Comparison of ENCODE assay signal across 20 mouse cellular contexts in the genomic region with DNA sequence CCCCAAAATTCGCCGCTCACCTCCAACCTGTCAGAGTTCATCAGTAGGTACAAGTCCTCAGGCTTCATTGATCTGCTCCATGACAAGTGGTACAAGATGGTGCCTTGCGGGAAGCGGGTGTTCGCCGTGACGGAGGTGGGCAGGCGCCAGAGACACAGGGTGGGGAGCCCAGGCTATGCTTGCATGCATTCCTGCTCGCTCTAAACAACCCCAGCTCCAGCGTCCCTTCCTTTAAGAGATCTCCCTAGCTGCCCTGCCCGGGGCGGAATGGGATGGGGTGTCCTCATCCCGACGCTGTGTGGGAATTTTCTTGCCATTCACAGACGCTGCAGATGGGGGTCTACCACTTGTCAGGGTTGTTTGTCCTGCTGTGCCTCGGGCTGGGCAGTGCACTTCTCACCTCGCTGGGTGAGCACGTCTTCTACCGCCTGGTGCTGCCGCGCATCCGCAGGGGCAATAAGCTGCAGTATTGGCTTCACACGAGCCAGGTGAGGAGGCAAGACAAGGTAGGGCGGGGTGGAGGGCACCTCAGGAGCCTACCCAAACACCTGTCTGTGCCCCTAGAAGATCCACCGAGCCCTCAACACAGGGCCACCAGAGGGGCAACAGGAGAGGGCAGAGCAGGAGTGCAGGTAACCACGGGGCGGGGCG. TPM values are rescaled to one million over a fixed set of nuclear protein-coding genes. Genes with fewer than 3 reads are reported as not detected.
DNase-seq lines count a peak whose midpoint lies in the region; ATAC-seq and TF ChIP-seq lines count a peak whose summit lies in the region.
"Had no signal": no experiment of that assay in that cellular context is flagged by ENCODE, and none has a peak within 500 bp of the region (broad histone marks: within the 10 kb centered on the region; RNA-seq: fewer than 3 reads in every experiment).

No protein-coding gene starts in this region.

- peak overlapping the region; percentile 23 for H3K4me3 ChIP-seq in hindbrain, embryonic 10.5 days
- H3K4me3 ChIP-seq in hindbrain, embryonic 13.5 days = no peak overlapping the region
- no peak overlapping the region for H3K4me3 ChIP-seq in midbrain, embryonic 11.5 days (ENCODE audit: low read depth, low read length)
- H3K4me3 ChIP-seq in midbrain, postnatal 0 days (ENCODE audit: low read depth, low read length) = no peak overlapping the region
- peak overlapping the region; percentile 1 to 59; a peak in 3 of 4 replicates for H3K4me3 ChIP-seq in ES-E14 (ENCODE audit: insufficient read depth in 1 of 2, low read depth in 1 of 2, low read length in 2 of 2, poor library complexity in 1 of 2, severe bottlenecking in 1 of 2)
- H3K4me3 ChIP-seq: heart, adult 2 months; heart, embryonic 15.5 days had no signal

- H3K9me3 ChIP-seq in hindbrain, embryonic 10.5 days = 0 out of 2 replicates have a peak, but pooled peaks cover 9% of the 10 kb centered on the region
- no peaks in the 10 kb centered on the region for H3K9me3 ChIP-seq in hindbrain, embryonic 13.5 days
- no peaks in the 10 kb centered on the region for H3K9me3 ChIP-seq in midbrain, embryonic 11.5 days (ENCODE audit: control insufficient read depth, low read length)
- H3K9me3 ChIP-seq in midbrain, postnatal 0 days (ENCODE audit: low read length) = no peaks in the 10 kb centered on the region
- H3K9me3 ChIP-seq in ES-E14 (ENCODE audit: control insufficient read depth, insufficient read depth, low read depth, low read length) = no peaks in the 10 kb centered on the region
- H3K9me3 ChIP-seq: heart, embryonic 15.5 days had no signal

- in situ Hi-C loops in ES-E14 (cut with MboI; ENCODE audit: low sequenced_read_pairs in 2 of 2, unreplicated experiment in 2 of 2) = loop anchor here in 1 of 2 experiments (25.0 kb wide), 1 partner anchor 136 kb away; the partner anchor contains the start of genes Sbno2 and Stk11

- DNase-seq in hindbrain, embryonic 10.5 days (ENCODE audit: low spot score) = no peak
- DNase-seq in midbrain, embryonic 11.5 days (ENCODE audit: low spot score, missing footprints) = peak; percentile 70
- DNase-seq in midbrain, postnatal 0 days (ENCODE audit: low spot score) = no peak
- DNase-seq in ES-E14 (ENCODE audit: low read depth, low spot score) = no peak
- DNase-seq in kidney, postnatal 14 days = no peak
- DNase-seq in lung, postnatal 10 days = no peak
- DNase-seq: adrenal gland, adult 2 months; adrenal gland, postnatal 25 days; cerebellum, adult 18-20 months; cerebellum, adult 9-11 months; cerebellum, postnatal 36 days; gastrocnemius, postnatal 10 days; heart, adult 2 months; heart, postnatal 14 days had no signal

- H3K4me2 ChIP-seq in hindbrain, embryonic 13.5 days = no peak overlapping the region
- no peak overlapping the region for H3K4me2 ChIP-seq in midbrain, embryonic 11.5 days
- no peak overlapping the region for H3K4me2 ChIP-seq in midbrain, postnatal 0 days (ENCODE audit: low read depth, low read length, poor library complexity, severe bottlenecking)
- H3K4me2 ChIP-seq: heart, embryonic 11.5 days; heart, embryonic 15.5 days had no signal

- WGBS in hindbrain, embryonic 10.5 days = 86% methylated on average over 28 of the region's 28 CpGs
- WGBS in hindbrain, embryonic 13.5 days = 85% methylated on average over 28 of the region's 28 CpGs
- WGBS in midbrain, embryonic 11.5 days = 85% methylated on average over 28 of the region's 28 CpGs
- 83% methylated on average over 28 of the region's 28 CpGs for WGBS in midbrain, postnatal 0 days

- H3K4me1 ChIP-seq in hindbrain, embryonic 10.5 days (replicated peaks) = peaks cover 13% of the 10 kb centered on the region
- H3K4me1 ChIP-seq in hindbrain, embryonic 13.5 days (replicated peaks) = peaks cover 18% of the 10 kb centered on the region
- peaks cover under 1% of the 10 kb centered on the region; the same call in 1 of the 2 replicates for H3K4me1 ChIP-seq in midbrain, embryonic 11.5 days (ENCODE audit: control insufficient read depth, insufficient read depth, low read length)
- H3K4me1 ChIP-seq in midbrain, postnatal 0 days (ENCODE audit: insufficient read depth, low read length) = no peaks in the 10 kb centered on the region
- peaks cover 1 to 40% of the 10 kb centered on the region in 2 experiments; a peak in 3 of 4 replicates for H3K4me1 ChIP-seq in ES-E14 (ENCODE audit: control insufficient read depth in 2 of 2, insufficient read depth in 2 of 2, low read length in 2 of 2, poor library complexity in 1 of 2)

- peaks cover 51% of the 10 kb centered on the region for H3K27me3 ChIP-seq in hindbrain, embryonic 10.5 days (ENCODE audit: insufficient read depth, poor library complexity, severe bottlenecking)
- H3K27me3 ChIP-seq in hindbrain, embryonic 13.5 days = peaks cover 25% of the 10 kb centered on the region
- H3K27me3 ChIP-seq in midbrain, embryonic 11.5 days (ENCODE audit: control insufficient read depth, insufficient read depth, low read length) = peaks cover 11% of the 10 kb centered on the region
- H3K27me3 ChIP-seq in midbrain, postnatal 0 days (ENCODE audit: insufficient read depth, low read length) = peaks cover 9% of the 10 kb centered on the region

- no peak overlapping the region for H3K9ac ChIP-seq in hindbrain, embryonic 13.5 days
- H3K9ac ChIP-seq in midbrain, embryonic 11.5 days (ENCODE audit: low read length) = no peak overlapping the region
- H3K9ac ChIP-seq in midbrain, postnatal 0 days (replicated peaks; ENCODE audit: low read length, poor library complexity, severe bottlenecking) = no peak overlapping the region
- no peak overlapping the region for H3K9ac ChIP-seq in ES-E14 (ENCODE audit: insufficient read depth, low read depth, low read length, poor library complexity, severe bottlenecking)
- H3K9ac ChIP-seq: heart, embryonic 15.5 days had no signal

- TF ChIP-seq CTCF in midbrain, postnatal 0 days (IDR thresholded peaks at IDR 0.05) = no peak

- H3K36me3 ChIP-seq in hindbrain, embryonic 10.5 days = peaks cover 72% of the 10 kb centered on the region
- H3K36me3 ChIP-seq in hindbrain, embryonic 13.5 days = peaks cover 69% of the 10 kb centered on the region
- peaks cover 34% of the 10 kb centered on the region for H3K36me3 ChIP-seq in midbrain, embryonic 11.5 days (ENCODE audit: control insufficient read depth, insufficient read depth, low read length)
- H3K36me3 ChIP-seq in midbrain, postnatal 0 days (ENCODE audit: insufficient read depth, low read length) = peaks cover 42% of the 10 kb centered on the region
- H3K36me3 ChIP-seq in ES-E14 (ENCODE audit: control insufficient read depth, insufficient read depth, low read length, poor library complexity, severe bottlenecking) = peaks cover 24% of the 10 kb centered on the region

- no peak for ATAC-seq in hindbrain, embryonic 13.5 days (ENCODE audit: low FRiP score)
- no peak for ATAC-seq in midbrain, embryonic 11.5 days (ENCODE audit: low FRiP score)
- no peak for ATAC-seq in midbrain, postnatal 0 days (ENCODE audit: low FRiP score)
- ATAC-seq: forebrain, embryonic 16.5 days; hindbrain, embryonic 16.5 days; inflammation-experienced regulatory T-cells, adult 6 months had no signal

- no peak overlapping the region for H3K27ac ChIP-seq in hindbrain, embryonic 10.5 days
- H3K27ac ChIP-seq in hindbrain, embryonic 13.5 days = no peak overlapping the region
- no peak overlapping the region for H3K27ac ChIP-seq in midbrain, embryonic 11.5 days (ENCODE audit: low read depth, low read length)
- no peak overlapping the region for H3K27ac ChIP-seq in midbrain, postnatal 0 days (ENCODE audit: low read depth, low read length)
- H3K27ac ChIP-seq in ES-E14 (ENCODE audit: insufficient read depth, low read depth, low read length, poor library complexity, severe bottlenecking) = no peak overlapping the region
- H3K27ac ChIP-seq: heart, adult 2 months; heart, embryonic 15.5 days had no signal

RNA-seq across cellular contexts. Expression of gene Grin3b, which starts 5.7 kb away (rescaled TPM):
- polyA plus RNA-seq in hindbrain, embryonic 10.5 days (2016; fragmentation: Nextera tagmentation; extraction: Ambion mirVana) = 0.35 TPM in 2 replicates
- polyA plus RNA-seq in hindbrain, embryonic 13.5 days (2015; fragmentation: Nextera tagmentation; extraction: Ambion mirVana) = 0.61 and 0.65 TPM in 2 replicates
- 0.22 and 0.38 TPM in 2 replicates for polyA plus RNA-seq in midbrain, embryonic 11.5 days (2014; fragmentation: Nextera tagmentation; extraction: Ambion mirVana)
- 0.42 and 2.2 TPM in 2 replicates for total RNA-seq in midbrain, postnatal 0 days (2014; rRNA removed)
- polyA plus RNA-seq in midbrain, postnatal 0 days (2015; fragmentation: Nextera tagmentation; extraction: Ambion mirVana) = 0.11 and 0.21 TPM in 2 replicates
- total RNA-seq in ES-E14 (2012; rRNA removed) = 0.36 and 0.74 TPM in 2 replicates

RNA-seq across cellular contexts. Expression of gene Tmem259, which starts 7.9 kb away (rescaled TPM):
- polyA plus RNA-seq in hindbrain, embryonic 10.5 days (2016; fragmentation: Nextera tagmentation; extraction: Ambion mirVana) = 11.8 and 13.1 TPM in 2 replicates
- polyA plus RNA-seq in hindbrain, embryonic 13.5 days (2015; fragmentation: Nextera tagmentation; extraction: Ambion mirVana) = 16.0 and 16.3 TPM in 2 replicates
- 11.9 and 13.5 TPM in 2 replicates for polyA plus RNA-seq in midbrain, embryonic 11.5 days (2014; fragmentation: Nextera tagmentation; extraction: Ambion mirVana)
- total RNA-seq in midbrain, postnatal 0 days (2014; rRNA removed) = 134 and 172 TPM in 2 replicates
- 26.2 and 29.3 TPM in 2 replicates for polyA plus RNA-seq in midbrain, postnatal 0 days (2015; fragmentation: Nextera tagmentation; extraction: Ambion mirVana)
- 127 and 220 TPM in 2 replicates for total RNA-seq in ES-E14 (2012; rRNA removed)

RNA-seq across cellular contexts. Expression of gene Cnn2, which starts 12.2 kb away (rescaled TPM):
- polyA plus RNA-seq in hindbrain, embryonic 10.5 days (2016; fragmentation: Nextera tagmentation; extraction: Ambion mirVana) = 201 and 223 TPM in 2 replicates
- polyA plus RNA-seq in hindbrain, embryonic 13.5 days (2015; fragmentation: Nextera tagmentation; extraction: Ambion mirVana) = 43.7 and 53.1 TPM in 2 replicates
- 158 and 160 TPM in 2 replicates for polyA plus RNA-seq in midbrain, embryonic 11.5 days (2014; fragmentation: Nextera tagmentation; extraction: Ambion mirVana)
- 14.8 and 19.5 TPM in 2 replicates for total RNA-seq in midbrain, postnatal 0 days (2014; rRNA removed)
- polyA plus RNA-seq in midbrain, postnatal 0 days (2015; fragmentation: Nextera tagmentation; extraction: Ambion mirVana) = 12.6 and 12.8 TPM in 2 replicates
- total RNA-seq in ES-E14 (2012; rRNA removed) = 94.1 and 159 TPM in 2 replicates

RNA-seq across cellular contexts. Expression of gene Wdr18, which starts 16.2 kb away (rescaled TPM):
- 128 and 140 TPM in 2 replicates for polyA plus RNA-seq in hindbrain, embryonic 10.5 days (2016; fragmentation: Nextera tagmentation; extraction: Ambion mirVana)
- 77.4 and 77.9 TPM in 2 replicates for polyA plus RNA-seq in hindbrain, embryonic 13.5 days (2015; fragmentation: Nextera tagmentation; extraction: Ambion mirVana)
- polyA plus RNA-seq in midbrain, embryonic 11.5 days (2014; fragmentation: Nextera tagmentation; extraction: Ambion mirVana) = 92.7 and 98.4 TPM in 2 replicates
- 72.6 and 87.6 TPM in 2 replicates for total RNA-seq in midbrain, postnatal 0 days (2014; rRNA removed)
- 102 and 116 TPM in 2 replicates for polyA plus RNA-seq in midbrain, postnatal 0 days (2015; fragmentation: Nextera tagmentation; extraction: Ambion mirVana)
- total RNA-seq in ES-E14 (2012; rRNA removed) = 155 and 195 TPM in 2 replicates

RNA-seq across cellular contexts. Expression of gene Abca7, which starts 20.1 kb away (rescaled TPM):
- polyA plus RNA-seq in hindbrain, embryonic 10.5 days (2016; fragmentation: Nextera tagmentation; extraction: Ambion mirVana) = 4.4 and 6.0 TPM in 2 replicates
- polyA plus RNA-seq in hindbrain, embryonic 13.5 days (2015; fragmentation: Nextera tagmentation; extraction: Ambion mirVana) = 5.2 and 6.1 TPM in 2 replicates
- 2.8 and 2.9 TPM in 2 replicates for polyA plus RNA-seq in midbrain, embryonic 11.5 days (2014; fragmentation: Nextera tagmentation; extraction: Ambion mirVana)
- total RNA-seq in midbrain, postnatal 0 days (2014; rRNA removed) = 9.3 TPM in 2 replicates
- polyA plus RNA-seq in midbrain, postnatal 0 days (2015; fragmentation: Nextera tagmentation; extraction: Ambion mirVana) = 1.7 and 1.9 TPM in 2 replicates
- 8.8 and 18.9 TPM in 2 replicates for total RNA-seq in ES-E14 (2012; rRNA removed)

Comparison
In these comparisons a context has a peak if more than half of its experiments do, and no peak if none do; other contexts are left out.
1. H3K4me3 ChIP-seq: peak in hindbrain, embryonic 10.5 days (single experiment) and ES-E14 (2 of 2); none in hindbrain, embryonic 13.5 days (single experiment), midbrain, embryonic 11.5 days (single experiment) and midbrain, postnatal 0 days (single experiment).